Mouse (Mus musculus): ENCODE data around the gene Cd34.

DNA sequence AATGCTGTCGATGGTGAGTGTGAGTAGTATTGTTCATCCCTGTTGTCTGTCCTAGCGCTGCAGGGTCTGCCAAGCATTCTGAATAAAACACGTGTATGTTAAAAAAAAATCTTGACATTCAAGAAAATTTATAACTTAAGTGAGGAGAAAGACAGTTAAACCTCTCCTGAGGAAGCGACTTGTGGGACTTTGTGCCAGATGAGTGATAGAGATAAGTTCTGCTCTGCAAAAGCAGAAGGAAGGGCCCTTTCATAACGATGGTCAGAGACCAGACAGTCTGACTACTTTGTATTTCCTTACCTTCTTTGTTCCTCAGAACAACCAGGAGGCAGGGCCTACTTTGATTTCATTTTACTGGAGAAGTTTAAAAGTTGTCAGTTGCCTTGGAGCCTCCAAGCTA is 4.9 kb downstream of the Cd34 start:
- TF ChIP-seq CTCF (IDR thresholded peaks at IDR 0.05; ENCODE audit: borderline replicate concordance, control insufficient read depth, extremely low read depth, insufficient read depth, low read length, poor library complexity) (no peak), POLR2A (IDR thresholded peaks at IDR 0.05; ENCODE audit: control insufficient read depth, extremely low read depth, insufficient read depth, low read length, poor library complexity) (no peak)

Data from thymus, adult 2 months (tissue).